Mouse (Mus musculus) heart, postnatal 36 days (tissue): ENCODE results near the gene Gm3317. TPM values are rescaled to one million over a fixed set of nuclear protein-coding genes. Genes with fewer than 3 reads are reported as not detected.
"Not testable (repeated sequence)": the region's sequence is repeated elsewhere in the genome, so short reads cannot be mapped to it uniquely, and the experiment has no call there.

ENCODE experiments used
- DNase-seq, 2 experiments: peaks; one replicate each; pipeline ENCODE4 v3.0.0; 2021 to 2022
- intact Hi-C: fragments of 180-260 bp; cut with DNase I; formaldehyde crosslinking; loops from one replicate; pipeline ENCODE4 v1.15.1; 2025
- total RNA-seq, 2 experiments: library from RNA; stranded (reverse); gene quantifications; 2 replicates each; pipeline ENCODE4 v1.2.3; 2021

The Gm3317 gene
- not detected for total RNA-seq

GRCm38 (mm10) chr14:5164235-5164634, at the start of gene Gm3317:
Gene Gm3317 (plus strand): TSS chr14:5164535.
- intact Hi-C loops, DNase-seq: not testable (repeated sequence)

- DNase-seq, intact Hi-C loops: not testable (repeated sequence)
These were observed 33.1 kb upstream of the Gm3317 start, which contains the start of gene Gm8279 for GRCm38 (mm10) chr14:5131219-5131618. Gene Gm8279 (plus strand): TSS chr14:5131519.

- intact Hi-C loops, DNase-seq: not testable (repeated sequence)
These were observed 21.2 kb downstream of the Gm3317 start, which contains the start of gene Gm8271 for GRCm38 (mm10) chr14:5185493-5185892. Gene Gm8271 (plus strand): TSS chr14:5185793.

Other genes with a start within 250 kb of the Gm3317 start
- gene Gm8297, start 180.6 kb upstream of the Gm3317 start, total RNA-seq: not detected
- gene Gm3298, start 148.6 kb upstream of the Gm3317 start, total RNA-seq: not detected
- gene 4930555G01Rik, start 113.9 kb upstream of the Gm3317 start, total RNA-seq: under 1 TPM in 1 of 2 experiments, not detected in 1; 0.24 TPM
- under 1 TPM; 0.46 to 0.47 TPM for gene Gm8281, start 93.5 kb upstream of the Gm3317 start, total RNA-seq
- not detected for gene Gm8279, start 33.0 kb upstream of the Gm3317 start, total RNA-seq
- not detected for gene Gm8271, start 21.3 kb downstream of the Gm3317 start, total RNA-seq
- not detected for gene Gm3526, start 96.0 kb downstream of the Gm3317 start, total RNA-seq
- not detected for gene Gm3542, start 170.4 kb downstream of the Gm3317 start, total RNA-seq
- gene Gm3500, start 224.5 kb downstream of the Gm3317 start, total RNA-seq: not detected